Mouse (Mus musculus) activated CD4-positive, CD25-positive, alpha-beta regulatory T cell, adult 4 months (primary cell): ENCODE data around the gene Cers6. TPM values are rescaled to one million over a fixed set of nuclear protein-coding genes. Genes with fewer than 3 reads are reported as not detected.

Source experiments
- ATAC-seq: one replicate; pipeline ENCODE4 v1.8.0; 2017
- polyA plus RNA-seq, 2 experiments: library from polyadenylated mRNA; unstranded; fragments of 100-300 nt; shearing (Covaris generic); gene quantifications; one replicate each; pipeline ENCODE4 v1.2.1; 2017

Cers6 gene
- polyA plus RNA-seq, 2 experiments from 2014 or later, result 1.7 to 4.2 TPM

DNA sequence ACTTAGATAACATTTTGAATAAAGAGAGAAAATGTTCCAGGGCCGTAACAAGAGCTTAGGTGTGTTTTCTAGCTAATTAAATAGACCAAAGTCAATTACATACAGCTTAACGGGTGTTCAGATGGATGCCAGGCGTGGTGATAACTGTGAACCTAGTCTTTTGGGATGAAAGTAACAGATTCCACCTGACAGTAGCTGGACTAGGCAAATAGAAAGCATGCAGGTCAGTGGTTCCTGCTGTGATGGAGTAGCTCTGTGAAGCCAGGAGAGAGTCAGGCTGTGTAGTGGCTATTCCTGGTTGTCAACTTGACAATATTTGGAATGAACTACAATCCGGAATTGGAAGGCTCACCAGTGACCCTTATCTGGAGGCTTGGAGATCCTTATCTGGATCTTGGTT, 56.3 kb downstream of the Cers6 start:
- ATAC-seq, result no peak

DNA sequence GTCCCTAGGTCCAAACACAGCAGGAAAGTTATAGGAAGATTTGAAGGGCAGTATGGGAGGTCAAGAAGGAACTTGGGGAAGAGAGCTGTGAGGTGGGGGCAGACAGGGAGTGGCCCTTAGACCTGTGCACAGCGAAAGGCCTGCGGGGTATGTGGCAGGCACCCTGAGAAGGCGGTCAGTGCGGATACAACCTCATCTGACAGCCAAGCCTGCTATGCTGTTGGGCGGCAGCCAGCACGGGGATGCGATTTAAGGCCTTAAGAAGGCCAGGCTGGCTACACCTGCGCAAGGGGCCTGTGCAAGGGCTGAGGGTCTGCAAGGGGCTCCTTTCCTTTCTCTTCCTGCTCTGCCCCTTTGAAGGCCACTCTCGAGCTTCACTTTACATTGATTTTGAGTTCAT, 63.1 kb downstream of the Cers6 start:
- ATAC-seq, result no peak

DNA sequence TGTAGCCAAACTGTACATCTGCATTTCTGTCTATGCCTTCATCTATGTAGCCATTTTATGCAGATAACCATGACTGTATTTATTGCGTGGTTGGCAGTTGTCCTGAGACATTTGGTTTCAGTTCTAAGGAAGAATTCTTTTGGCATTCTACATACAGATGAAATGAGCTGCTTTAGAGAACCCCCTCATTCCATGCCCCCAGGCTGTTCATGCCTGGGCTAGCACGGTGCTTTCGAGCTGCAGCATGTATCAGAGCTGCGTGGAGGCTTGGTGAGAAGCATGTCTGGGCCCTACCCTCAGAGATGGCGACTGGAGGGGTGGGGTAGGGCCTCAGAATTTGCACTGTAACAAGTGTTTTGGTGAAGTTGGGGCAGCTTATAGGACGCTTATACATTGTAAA, 64.3 kb downstream of the Cers6 start:
- ATAC-seq, result no peak

DNA sequence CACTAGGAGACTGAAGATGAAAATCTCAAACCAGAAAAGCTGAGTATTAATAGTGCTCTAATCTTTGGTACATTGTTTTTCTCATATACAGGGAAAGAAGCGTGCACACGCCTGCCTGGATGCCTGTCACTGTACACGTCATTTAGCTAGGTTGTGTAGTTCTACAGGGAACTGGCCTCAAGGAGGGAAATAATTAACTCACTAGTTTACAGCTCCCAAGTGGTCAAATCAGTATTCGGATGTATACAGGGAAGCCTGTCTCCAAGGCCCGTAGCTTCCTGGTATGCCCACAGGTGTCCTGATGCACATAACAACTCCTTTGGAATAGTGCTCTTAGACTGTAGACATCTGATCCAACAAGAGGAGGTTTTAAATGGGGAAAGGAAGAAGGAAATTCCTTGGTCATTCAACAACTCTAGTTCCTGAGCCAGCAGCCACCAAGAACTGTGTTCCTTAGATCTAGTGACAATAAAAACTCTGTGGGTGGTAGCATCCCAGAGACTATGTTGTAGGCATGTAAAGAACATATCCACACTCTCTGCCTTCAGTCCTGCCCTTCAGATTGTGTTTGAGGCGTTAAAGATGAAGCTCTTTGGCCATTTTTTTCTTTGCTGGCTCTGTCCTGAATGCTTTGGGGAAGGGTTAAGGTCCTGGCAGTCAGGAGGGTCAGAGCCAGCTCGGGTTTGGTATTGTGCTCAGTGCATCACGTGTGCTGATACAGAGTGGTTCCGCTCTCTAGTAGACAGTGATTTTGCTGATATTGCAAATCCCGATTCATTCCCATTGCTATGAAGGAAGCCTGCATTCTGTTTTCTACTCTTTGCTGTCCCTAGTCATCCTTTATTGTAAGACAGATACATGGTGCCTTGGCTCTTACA, 65.9 kb downstream of the Cers6 start:
- ATAC-seq, result no peak

DNA sequence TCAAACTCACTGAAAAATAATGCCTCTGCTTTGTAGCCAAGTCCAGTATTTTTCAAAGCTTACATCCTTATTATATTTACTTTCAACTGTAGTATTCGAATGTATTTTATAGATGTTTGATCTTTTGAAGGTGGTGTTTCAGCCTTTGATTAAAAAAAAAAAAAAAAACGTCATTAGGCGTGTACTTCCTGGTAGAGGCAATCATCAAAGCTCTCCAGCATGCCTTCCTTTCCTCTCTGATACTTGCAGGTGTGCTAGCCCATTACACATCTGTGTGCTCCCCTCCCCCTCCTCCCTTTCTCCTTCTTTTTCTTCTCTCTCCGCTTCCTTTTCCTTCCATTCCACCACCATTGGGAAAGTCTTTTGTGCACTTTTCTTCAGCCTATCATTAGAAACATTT, 71.0 kb downstream of the Cers6 start:
- ATAC-seq, result peak; percentile 88

DNA sequence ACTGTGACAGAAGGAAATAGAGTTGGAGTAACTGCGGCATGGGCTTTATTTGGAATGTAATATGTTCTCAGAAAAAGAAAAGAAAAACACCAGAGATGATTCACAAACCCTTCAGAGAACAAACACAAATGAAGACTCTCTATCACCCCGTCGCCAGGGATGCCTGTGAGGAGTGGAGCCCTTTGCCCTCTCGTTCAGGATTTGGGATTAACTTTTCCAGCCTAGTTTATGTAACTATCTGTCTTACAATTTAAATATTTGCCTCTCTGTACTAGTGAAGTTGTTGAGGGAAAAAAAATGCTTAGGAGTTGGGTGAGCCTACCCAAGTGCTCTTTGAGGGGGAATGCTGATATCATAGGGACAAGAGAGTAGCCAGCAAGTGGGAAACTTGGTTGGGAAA, 71.4 kb downstream of the Cers6 start:
- ATAC-seq, result no peak

DNA sequence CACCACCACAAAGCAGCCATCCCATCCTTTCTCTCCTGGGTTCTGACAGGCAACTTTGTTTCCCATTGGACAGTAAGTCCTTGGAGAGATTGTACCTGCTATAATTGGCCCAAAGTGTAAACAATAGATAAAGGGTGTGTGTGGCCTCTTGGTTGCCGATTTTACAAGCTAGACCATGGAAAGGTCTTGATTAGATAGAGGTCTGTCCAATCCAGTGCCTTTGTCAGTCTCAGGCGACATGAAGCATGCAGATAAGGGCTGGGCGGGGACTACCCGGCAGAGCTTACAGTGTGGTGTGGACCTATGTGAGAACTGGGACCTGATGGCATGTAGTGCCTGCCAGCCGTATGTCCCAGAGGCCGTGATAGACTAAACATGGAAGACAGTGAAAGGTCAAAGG, 73.4 kb downstream of the Cers6 start:
- no peak for ATAC-seq

DNA sequence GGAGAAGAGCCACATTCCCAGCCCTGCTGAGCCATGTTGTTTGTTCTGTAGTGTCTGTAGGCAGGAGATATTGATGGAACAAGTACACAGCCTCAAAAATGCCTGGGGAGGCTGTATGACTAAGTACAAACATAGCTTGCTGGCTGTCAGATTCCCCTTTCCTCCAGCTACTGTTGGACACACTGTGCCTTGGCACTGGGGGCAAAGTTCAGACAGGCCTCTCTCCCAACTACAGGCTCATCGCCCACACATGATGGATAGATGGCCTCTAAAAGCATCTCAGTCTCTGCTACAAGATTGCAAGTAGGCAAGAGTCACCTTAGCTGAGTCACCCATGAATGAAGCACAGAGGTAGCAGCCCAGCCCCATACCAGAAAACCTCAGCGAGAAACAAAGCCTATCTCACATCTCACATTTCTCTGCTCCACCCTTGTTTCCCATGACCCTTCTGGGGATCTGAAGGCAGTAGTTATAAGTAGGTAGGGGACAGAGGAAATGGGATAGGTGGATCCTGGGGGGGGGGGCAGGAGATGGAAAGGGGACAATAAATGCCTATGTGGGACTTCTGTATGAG, 74.6 kb downstream of the Cers6 start:
- no peak for ATAC-seq

DNA sequence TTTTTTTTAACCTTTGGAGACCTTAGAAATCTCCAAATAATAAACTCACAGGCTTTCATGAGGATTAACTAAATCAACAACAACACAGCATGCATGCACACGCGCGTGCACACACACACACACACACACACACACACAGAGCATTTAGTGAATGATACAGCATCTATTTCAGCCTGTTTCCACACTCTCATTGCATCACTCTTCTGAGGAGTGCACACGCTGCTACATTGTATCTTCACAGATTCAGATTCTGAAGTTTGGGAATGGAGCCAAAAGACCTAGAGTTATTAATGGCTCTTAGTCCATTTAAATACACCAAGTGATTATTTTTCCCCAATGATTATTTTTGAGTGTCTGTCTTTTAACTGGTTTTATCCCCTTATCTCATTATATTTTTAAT, 75.5 kb downstream of the Cers6 start:
- no peak for ATAC-seq

DNA sequence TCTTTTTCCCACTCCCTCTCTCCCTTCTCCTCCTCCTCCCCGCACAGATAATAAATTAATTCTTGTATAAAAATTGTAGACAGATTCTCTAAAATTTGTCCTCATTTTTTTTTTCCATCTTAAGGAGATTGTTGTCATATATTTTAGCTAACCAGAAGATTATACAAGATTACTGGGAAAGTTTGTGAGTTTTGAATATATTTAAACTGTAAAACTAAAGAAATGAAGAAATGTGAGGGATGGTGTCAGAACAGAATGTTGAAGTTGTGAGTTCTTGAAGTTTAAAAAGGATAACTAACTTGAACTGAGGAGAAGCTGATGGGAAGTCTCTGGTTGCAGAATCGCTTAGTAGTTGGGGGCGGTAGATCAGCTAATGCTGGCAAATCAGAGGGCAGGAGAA, 76.6 kb downstream of the Cers6 start:
- ATAC-seq, result no peak

DNA sequence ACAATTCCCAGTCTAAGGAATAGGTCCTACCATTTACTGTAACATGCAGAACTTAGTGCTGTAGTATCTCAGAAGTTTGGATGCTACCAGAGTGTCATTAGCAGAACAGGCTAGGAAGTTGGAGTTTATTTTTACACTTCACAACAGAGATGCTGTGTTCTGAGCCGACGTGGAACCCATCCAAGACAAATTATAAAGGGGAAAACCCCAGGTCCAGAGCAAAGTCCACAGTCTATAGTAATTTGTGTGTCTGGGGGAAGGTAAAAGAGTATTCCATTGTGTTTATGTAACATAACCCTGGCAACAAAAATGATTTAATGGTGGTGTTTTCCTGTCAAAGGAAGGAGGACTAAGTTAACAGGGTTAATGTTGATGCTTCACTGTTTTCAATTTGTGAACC, 83.7 kb downstream of the Cers6 start:
- ATAC-seq, result no peak

DNA sequence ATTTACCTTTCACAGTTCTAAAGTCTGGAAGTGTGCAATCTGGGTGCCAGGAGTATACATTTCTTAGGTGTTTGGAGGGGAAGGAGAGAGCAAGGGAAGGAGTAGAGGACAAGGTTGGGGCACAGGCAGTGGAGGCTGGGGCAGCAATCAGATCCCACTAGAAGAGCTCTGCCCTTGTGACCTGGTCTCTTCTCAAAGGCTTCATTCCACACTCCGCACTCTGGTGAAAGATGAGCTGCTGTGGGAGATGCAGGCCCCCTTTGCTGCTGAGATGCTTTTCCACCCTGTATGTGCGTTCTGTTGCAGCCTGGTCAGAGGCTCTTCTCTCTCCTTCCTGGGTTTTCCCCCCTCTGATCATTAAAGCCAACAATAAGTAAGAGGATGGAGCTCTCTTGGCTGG, 84.7 kb downstream of the Cers6 start:
- no peak for ATAC-seq

DNA sequence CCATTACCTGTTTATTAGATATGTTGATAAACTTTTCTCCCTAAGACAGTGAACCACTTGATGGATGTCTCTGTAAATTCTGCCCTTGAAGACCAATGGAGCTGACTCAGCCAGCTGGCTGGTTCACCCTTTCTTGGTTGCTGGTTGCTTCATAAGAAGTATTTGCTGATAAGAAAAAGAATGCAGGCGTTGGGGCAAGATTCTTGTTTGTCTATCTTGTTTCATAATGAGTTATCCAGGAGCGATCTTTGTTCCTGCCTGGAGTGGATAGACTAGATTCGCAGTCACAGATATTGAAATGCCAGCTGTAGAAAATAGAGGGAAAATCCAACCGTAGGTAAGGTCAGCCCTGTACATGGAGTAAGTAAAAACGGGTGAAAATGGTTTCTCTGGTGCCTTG, 85.6 kb downstream of the Cers6 start:
- no peak for ATAC-seq

DNA sequence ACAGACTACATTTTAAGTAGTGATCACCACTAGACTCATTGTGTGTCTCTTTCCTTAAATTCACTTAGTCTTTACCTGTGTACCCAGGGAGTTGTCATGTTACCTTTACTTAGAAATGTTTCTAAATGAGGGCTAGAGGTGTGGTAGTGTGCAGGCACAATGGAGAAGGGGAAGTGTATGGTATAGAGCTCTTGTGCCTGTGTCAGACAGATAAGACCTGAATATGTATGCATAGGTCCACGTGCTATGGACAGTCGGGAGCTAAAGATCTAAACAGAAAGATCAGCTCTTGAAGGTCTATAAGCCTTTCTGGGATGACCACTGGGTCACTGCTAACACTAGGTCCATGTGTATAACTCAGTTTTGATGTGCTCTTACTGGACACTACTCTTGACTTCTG, 87.9 kb downstream of the Cers6 start:
- no peak for ATAC-seq

DNA sequence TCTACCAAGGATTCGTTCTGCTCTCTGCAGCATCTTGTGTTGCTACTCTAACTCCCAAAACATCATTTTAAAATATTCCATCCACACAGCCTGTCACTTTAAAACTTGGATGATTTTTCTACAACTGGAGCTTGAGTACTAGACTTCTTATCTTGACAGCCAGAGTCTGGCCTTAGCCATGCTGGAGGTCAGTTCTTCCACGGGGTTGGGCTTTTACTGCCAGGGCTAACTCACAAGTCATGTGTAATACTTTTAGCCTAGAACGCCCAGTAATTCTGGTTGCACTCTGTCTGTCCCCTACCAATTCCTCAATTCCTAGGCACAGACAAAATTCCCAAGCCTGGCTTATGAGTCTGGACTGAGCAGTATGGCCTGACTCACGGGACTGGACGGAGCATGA, 88.5 kb downstream of the Cers6 start:
- no peak for ATAC-seq

DNA sequence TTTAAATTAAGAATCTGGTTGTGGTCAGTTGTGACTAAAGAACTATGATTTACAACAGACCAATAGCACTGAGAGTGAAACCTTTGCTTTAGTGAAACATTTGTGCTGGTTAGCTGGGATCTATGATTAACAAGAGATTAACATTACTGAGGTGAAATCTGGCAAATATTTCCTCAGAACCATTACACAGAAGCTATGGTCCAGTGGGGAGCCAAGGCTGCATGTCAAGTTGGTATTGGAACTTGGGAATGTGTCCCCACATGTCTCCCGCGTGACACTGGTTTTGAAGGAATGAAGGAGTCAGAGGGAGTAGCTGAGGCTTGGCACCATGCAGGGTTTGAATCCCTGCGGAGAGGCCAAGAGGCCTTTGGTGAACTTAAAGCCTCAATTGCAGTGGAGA, 90.5 kb downstream of the Cers6 start:
- no peak for ATAC-seq

DNA sequence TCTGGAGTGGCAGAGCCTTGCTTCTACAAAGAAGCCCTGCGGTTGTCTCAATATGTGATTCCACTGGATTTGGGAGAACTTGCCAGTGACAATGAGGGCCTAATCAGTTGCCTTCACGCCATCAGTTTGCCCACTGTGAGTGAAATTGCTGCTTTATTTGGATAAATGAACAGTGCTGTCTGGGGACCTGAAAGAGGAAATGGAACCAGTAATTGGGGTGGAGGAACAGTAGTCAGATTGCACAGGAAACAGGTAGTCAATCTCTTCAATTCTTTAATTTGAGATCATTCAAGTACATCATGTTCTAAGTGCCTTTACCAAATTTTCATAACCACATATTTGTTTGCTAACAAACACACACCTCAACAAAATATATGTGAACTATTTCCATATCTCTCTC, 92.4 kb downstream of the Cers6 start:
- ATAC-seq, result no peak

DNA sequence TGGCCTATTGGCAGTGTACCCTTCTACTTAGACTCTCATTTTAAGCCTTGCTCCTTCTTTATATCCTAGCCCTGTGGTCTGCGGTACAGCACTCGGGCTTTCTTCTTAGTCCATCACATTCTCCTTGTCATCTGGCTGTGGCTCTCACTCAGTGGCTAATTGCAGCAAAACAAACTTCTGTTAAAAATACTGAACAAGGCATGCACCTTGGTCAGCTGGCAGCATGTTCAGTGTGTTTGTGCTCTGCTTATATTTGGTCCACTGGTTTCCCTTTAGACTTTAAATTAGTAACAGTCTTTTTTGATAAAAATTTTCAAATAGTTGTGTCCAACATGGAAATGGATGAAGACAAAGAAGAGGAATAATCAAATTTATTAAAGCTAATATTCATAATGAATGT, 94.3 kb downstream of the Cers6 start:
- ATAC-seq, result no peak

DNA sequence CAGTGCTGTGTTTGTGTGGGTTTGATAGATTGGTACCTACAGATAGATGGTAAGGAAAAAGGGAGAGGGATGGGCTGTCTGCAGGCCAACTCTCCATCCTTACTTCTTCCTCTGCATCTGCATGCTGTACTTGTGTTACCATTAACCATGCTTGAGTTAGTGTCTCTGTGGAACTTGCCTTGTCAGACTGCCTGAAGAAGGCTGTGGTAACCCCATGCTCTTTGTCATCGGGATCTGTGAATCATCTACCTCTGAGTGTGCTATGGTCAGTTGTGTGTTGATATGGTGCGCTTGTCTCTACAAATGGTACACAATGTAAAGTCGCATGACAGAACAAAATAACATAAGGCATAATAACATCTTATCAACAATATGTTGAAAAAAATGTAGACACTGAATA, 94.9 kb downstream of the Cers6 start:
- ATAC-seq, result no peak

DNA sequence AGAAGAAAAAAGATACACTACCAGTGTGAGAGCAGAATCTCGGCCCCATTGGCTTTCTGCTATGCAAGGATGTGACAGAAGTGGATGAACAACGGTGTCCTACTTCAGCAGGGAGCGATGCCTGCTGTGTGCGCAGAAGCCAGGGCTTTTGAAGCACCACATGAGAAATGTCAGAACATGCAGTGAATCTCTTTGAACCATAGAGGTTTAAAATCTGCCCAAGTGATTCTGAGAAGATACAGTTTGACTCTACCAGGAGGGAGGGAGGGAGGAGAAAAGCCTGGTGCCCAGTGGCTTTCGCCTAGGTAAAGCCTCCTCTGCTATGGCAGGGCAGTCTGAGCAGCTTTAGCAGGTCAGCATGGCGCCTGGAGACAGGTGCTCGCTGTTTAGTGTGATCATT, 96.6 kb downstream of the Cers6 start:
- ATAC-seq, result no peak

DNA sequence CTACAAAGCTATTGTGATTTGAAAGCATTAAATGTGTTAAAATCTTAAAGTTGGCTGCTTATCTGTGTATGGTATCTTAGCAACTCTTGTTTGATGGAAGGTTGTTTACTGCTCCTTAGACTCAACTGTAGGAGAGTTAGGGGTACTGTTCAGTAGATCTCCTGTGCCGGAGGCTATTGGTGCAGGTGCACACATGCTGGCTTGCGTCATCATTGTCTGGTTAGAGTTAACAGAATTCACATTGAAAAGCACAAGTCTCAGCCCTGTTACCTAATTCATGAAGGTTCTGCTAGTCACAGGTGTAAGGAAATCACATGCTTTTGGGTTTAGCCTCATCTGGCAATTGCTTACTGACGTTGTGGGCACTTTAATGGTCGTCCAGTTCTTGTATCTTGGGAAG, 98.3 kb downstream of the Cers6 start:
- peak; percentile 51 for ATAC-seq

DNA sequence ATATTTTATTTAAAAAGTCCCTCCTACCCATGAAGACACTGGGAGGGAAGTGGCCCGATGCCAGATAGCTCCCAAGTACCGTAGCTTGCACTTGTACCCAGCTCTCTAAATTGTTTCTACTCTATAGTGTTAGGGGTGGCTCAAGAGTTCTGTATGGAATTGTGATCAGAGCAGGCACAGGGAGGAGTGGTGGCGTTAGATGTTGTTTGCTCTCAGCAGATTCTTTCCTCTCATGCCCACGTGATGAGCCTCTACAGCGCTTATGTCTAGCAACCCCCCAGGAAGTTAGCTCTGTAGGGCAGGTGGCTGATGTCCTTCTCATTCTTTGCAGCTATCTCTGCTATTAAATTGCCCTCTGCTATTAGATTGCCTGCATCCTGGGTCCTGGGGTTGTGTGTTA, 98.8 kb downstream of the Cers6 start:
- peak; percentile 72 for ATAC-seq

DNA sequence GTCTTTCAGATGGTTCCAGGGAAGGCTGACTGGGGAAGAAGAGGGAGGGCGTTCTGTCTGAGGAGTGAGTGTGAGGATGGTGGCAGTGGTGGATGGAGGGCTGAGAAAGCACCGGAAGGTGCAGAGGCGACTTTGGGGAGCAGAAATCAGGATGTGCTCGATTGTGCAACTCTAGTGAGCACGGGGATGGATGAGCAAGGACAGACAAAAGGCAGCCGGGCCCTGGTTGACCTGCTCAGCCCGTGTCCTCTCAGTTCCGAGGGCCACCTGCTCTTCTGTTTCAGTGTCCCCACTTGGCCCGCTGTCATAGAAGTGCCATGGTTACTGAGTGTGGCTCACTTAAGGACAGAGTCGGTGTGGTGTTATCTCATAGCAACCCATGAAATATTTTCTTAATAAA, 99.4 kb downstream of the Cers6 start:
- no peak for ATAC-seq

DNA sequence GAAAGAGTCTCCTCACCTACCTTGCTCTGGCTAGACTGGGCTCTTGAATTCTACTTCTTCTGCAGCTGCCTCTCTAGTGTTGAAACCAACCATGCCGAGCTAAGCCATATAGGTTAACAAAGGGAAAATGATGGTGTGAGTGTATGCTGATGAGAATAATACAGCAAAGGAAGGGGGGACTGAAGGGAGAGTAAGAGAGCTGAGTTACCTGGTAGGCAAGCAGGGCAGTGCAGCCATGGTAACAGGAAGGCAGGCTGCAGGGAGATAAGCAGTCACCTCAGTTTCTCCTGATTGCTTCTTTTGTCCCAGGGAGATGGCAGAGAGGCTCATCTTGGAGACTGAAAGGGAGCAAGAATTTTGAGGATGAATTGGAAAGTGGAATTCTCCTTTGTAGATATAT, 105.1 kb downstream of the Cers6 start:
- ATAC-seq, result no peak

DNA sequence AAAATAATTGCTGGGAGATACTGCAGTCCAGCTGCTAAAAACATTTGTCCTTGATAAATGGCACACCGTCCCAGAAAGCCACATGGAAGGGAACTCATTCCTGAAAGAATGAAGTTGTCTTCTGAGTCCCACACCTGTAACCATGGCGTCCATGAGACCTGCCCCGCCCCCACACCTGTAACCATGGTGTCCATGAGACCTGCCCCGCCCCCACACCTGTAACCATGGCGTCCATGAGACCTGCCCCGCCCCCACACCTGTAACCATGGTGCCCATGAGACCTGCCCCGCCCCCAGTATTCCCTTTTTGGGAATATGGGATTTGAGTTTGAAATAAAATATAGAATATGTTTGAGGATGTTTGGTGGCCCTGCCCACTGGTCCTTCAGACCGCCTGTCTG, 106.8 kb downstream of the Cers6 start:
- ATAC-seq, result no peak
